Mouse (Mus musculus) limb, embryonic 12.5 days (tissue): ENCODE data around the gene Ssbp4. TPM values are rescaled to one million over a fixed set of nuclear protein-coding genes. Genes with fewer than 3 reads are reported as not detected.

Experiments used
- ATAC-seq: fragments of 200-750 bp; cut with Nextera tagmentation; 2 replicates; pipeline ENCODE4 v1.8.0; 2017; ENCODE audit warnings: low read depth, moderate TSS enrichment; ENCODE audit not compliant: insufficient number of reproducible peaks, insufficient read depth, low FRiP score, low TSS enrichment
- H3K27ac ChIP-seq: fragments of 300-500 bp; sonication (generic); 2 replicates; pipeline ENCODE4 v1.5.1; 2016; ENCODE audit warnings: mild to moderate bottlenecking, moderate library complexity
- H3K27me3 ChIP-seq: fragments of 300-500 bp; sonication (generic); 2 replicates; pipeline ENCODE4 v1.6.1; 2016; ENCODE audit warnings: mild to moderate bottlenecking, moderate library complexity
- H3K36me3 ChIP-seq: fragments of 300-500 bp; sonication (generic); 2 replicates; pipeline ENCODE4 v1.6.1; 2016; ENCODE audit warnings: mild to moderate bottlenecking, moderate library complexity
- H3K4me1 ChIP-seq: fragments of 300-500 bp; sonication (generic); replicated peaks from 2 replicates; pipeline ENCODE4 v1.6.1; 2016
- H3K4me2 ChIP-seq: fragments of 300-500 bp; sonication (generic); 2 replicates; pipeline ENCODE4 v1.6.1; 2016; ENCODE audit warnings: mild to moderate bottlenecking, moderate library complexity
- H3K4me3 ChIP-seq: fragments of 300-500 bp; sonication (generic); replicated peaks from 2 replicates; pipeline ENCODE4 v1.5.1; 2016; ENCODE audit warnings: mild to moderate bottlenecking
- H3K9ac ChIP-seq: fragments of 300-500 bp; sonication (generic); replicated peaks from 2 replicates; pipeline ENCODE4 v1.6.1; 2016; ENCODE audit warnings: mild to moderate bottlenecking, moderate library complexity
- H3K9me3 ChIP-seq: fragments of 300-500 bp; sonication (generic); 2 replicates; pipeline ENCODE4 v1.6.1; 2016; ENCODE audit warnings: mild to moderate bottlenecking, moderate library complexity
- WGBS: fragments of 180-500 bp; shearing (Covaris S2); methylation state at CpG from one replicate; pipeline ENCODE4 v1.1.7; 2016; 5-methylcytosine and 5-hydroxymethylcytosine counted together
- polyA plus RNA-seq: library from polyadenylated mRNA; unstranded; fragments of >200 nt; fragmentation: Nextera tagmentation; extraction: Ambion mirVana; gene quantifications from 2 replicates; pipeline ENCODE4 v1.2.1, GENCODE M21; 2016

Gene Ssbp4
- polyA plus RNA-seq, 1 experiment from 2014 or later: 137 TPM

DNA sequence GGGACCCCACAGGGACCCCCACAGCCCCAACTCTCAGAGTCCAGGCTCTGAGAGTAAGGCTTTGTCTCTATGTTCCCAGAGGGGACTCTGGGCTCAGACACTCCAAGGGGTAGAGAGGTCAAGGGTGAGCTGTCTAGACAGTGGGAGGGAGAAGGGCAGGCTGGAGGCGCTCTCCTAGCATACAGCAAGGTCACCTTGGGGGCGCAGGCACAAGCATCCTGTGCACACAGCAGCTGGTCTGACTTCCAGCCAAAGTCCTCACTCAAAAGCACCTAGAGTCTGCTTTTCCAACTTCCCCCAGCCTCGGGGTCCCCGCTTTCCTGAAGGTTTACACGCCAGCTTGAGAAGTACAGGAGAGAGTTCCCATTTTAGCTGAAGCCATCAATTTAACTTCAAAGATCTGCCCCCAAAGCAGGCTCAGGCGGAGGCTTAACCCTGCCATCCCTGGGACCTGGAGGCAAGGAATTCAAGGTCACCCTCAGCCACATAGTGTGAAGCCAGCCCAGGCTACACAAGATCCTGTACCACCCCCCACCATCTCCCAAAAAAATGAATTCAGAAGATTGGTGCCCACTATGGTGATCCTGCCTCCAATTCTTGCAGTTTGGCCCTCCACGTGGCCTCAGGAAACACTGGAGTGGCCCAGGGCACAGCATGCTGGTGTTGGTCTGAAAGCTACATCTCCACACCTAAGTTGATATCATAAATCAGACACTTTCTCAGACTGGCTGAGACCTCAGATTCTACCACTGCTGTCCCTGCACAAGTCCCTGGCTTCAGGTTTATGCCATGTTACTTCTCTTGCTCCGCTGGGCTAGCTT, 38.9 kb upstream of the Ssbp4 start:
- Histone ChIP-seq H3K4me1 (peaks cover 45% of the 10 kb centered on the region), H3K27ac (peak overlapping the region; percentile 80), H3K4me2 (no peak overlapping the region), H3K4me3 (no peak overlapping the region), H3K27me3 (no peaks in the 10 kb centered on the region), H3K9ac (peak overlapping the region; percentile 27; the same call in 1 of the 2 replicates), H3K9me3 (no peaks in the 10 kb centered on the region), H3K36me3 (peaks cover 41% of the 10 kb centered on the region)
- 35% methylated on average over 8 of the region's 8 CpGs for WGBS
- ATAC-seq: 0 out of 2 replicates have a peak, but pooled peaks have one; percentile 26

- Histone ChIP-seq H3K4me2 (no peak overlapping the region), H3K27me3 (no peaks in the 10 kb centered on the region), H3K9ac (no peak overlapping the region), H3K27ac (no peak overlapping the region), H3K36me3 (peaks cover 33% of the 10 kb centered on the region), H3K4me3 (no peak overlapping the region), H3K4me1 (peaks cover 42% of the 10 kb centered on the region), H3K9me3 (no peaks in the 10 kb centered on the region)
- ATAC-seq: no peak
These were observed 38.1 kb upstream of the Ssbp4 start for GRCm38 (mm10) chr8:70646775-70647174.

DNA sequence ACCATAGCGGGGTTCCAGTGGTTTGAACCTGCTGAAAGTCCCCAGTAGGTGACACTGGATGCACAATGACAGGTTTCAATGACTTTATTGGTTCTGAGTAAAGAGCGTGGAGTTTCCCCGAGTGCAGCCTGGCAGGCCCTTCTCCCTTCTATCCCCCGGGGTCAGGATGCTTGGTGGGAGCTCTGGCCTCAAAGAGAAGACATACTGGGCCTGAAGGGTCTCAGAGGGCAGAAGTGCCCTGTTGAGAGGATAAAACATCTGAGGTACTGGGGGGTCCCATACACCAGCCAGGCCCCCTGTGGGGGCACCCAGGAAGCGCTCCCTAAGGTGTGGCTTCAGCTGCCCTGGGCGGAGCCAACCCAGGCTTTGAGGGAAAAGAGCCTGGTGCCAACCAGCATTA, 37.7 kb upstream of the Ssbp4 start:
- Histone ChIP-seq H3K27ac (no peak overlapping the region; the same call in 1 of the 2 replicates), H3K4me3 (no peak overlapping the region), H3K9ac (no peak overlapping the region), H3K4me1 (peaks cover 42% of the 10 kb centered on the region), H3K27me3 (no peaks in the 10 kb centered on the region), H3K9me3 (no peaks in the 10 kb centered on the region), H3K36me3 (peaks cover 29% of the 10 kb centered on the region), H3K4me2 (no peak overlapping the region)
- 69% methylated on average over 6 of the region's 6 CpGs for WGBS
- no peak for ATAC-seq

- no peaks in the 10 kb centered on the region for H3K9me3 ChIP-seq
- H3K4me1 ChIP-seq: peaks cover 42% of the 10 kb centered on the region
- no peaks in the 10 kb centered on the region for H3K27me3 ChIP-seq
- no peak overlapping the region for H3K4me3 ChIP-seq
- no peak for ATAC-seq
- H3K36me3 ChIP-seq: peaks cover 22% of the 10 kb centered on the region
- 59% methylated on average over 17 of the region's 17 CpGs for WGBS
- H3K9ac ChIP-seq: no peak overlapping the region
- H3K27ac ChIP-seq: peak overlapping the region; percentile 50
- no peak overlapping the region for H3K4me2 ChIP-seq
These were observed 37.0 kb upstream of the Ssbp4 start for GRCm38 (mm10) chr8:70645501-70646224.

- Histone ChIP-seq H3K4me3 (no peak overlapping the region), H3K27me3 (no peaks in the 10 kb centered on the region), H3K9ac (no peak overlapping the region), H3K4me2 (no peak overlapping the region), H3K4me1 (peaks cover 36% of the 10 kb centered on the region), H3K9me3 (no peaks in the 10 kb centered on the region), H3K36me3 (peaks cover 6% of the 10 kb centered on the region; the same call in 1 of the 2 replicates), H3K27ac (no peak overlapping the region)
- 82% methylated on average over 2 of the region's 2 CpGs for WGBS
- ATAC-seq: no peak
These were observed 35.4 kb upstream of the Ssbp4 start for GRCm38 (mm10) chr8:70644065-70644464.

DNA sequence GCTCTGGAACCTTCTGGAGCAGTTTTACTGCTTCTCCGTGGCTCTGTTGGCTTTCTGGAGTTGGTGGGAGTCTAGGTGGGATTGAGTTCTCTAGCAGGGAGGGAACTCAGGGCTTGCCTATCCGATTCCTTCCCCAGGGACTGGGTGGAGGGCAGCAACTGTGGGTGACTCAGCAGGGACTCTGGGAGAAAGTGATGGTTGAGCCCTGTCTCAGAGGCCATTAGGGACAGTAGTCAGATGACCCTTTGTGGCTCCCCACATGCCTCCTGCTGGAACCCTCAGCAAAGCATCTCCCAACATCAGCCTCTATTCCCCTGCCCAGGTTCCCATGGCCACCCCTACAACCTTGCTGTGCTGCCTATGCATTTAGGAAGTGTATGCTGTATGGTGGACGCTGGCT, 34.3 kb upstream of the Ssbp4 start:
- Histone ChIP-seq H3K27me3 (no peaks in the 10 kb centered on the region), H3K4me1 (peaks cover 31% of the 10 kb centered on the region), H3K4me3 (no peak overlapping the region), H3K27ac (no peak overlapping the region), H3K4me2 (no peak overlapping the region), H3K9me3 (no peaks in the 10 kb centered on the region), H3K36me3 (no peaks in the 10 kb centered on the region), H3K9ac (no peak overlapping the region)
- no peak for ATAC-seq
- WGBS: 70% methylated on average over 3 of the region's 3 CpGs

DNA sequence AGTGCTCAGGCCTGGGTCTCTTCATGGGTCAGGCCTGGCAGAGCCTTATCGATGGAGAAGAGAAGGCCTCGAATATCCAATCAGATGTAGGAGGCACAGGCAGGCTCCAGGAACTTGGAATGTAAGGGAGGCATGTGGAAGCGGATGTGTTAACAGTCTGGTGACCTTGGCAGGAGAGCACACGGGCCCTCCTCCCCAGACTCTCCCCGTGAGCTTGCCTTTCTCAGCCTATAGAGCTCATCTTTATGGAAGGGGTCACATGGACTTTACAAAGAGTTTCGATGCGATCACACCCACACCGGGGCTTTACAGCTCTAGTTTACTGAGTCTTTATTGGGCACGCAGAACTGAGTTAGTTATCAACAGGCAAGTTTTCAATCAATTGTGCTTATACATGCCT, 30.1 kb upstream of the Ssbp4 start:
- H3K4me2 ChIP-seq: no peak overlapping the region
- H3K4me1 ChIP-seq: peaks cover 26% of the 10 kb centered on the region
- H3K36me3 ChIP-seq: no peaks in the 10 kb centered on the region
- no peak overlapping the region for H3K27ac ChIP-seq
- no peak overlapping the region for H3K4me3 ChIP-seq
- 67% methylated on average over 9 of the region's 9 CpGs for WGBS
- no peak for ATAC-seq
- H3K9me3 ChIP-seq: no peaks in the 10 kb centered on the region
- H3K27me3 ChIP-seq: no peaks in the 10 kb centered on the region
- H3K9ac ChIP-seq: no peak overlapping the region

DNA sequence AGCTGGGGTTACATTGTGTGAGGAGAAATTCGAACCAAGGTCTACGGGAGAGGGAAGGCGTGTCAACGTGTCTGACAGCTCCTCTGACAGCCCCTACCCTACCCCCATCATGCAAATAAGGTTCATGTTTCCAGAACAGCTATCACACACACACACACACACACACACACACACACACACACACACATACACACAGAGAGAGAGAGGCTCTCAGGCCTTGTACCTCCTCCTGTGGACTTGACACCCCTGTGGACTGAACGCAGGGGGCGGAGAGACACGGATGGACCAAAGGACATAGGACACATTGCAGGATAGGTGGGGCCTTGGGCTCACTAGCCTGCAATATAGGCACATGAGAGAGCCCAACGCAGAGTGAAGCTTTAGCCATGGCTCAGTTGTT, 28.2 kb upstream of the Ssbp4 start:
- H3K4me3 ChIP-seq: no peak overlapping the region
- H3K27me3 ChIP-seq: peaks cover 10% of the 10 kb centered on the region
- H3K9me3 ChIP-seq: no peaks in the 10 kb centered on the region
- H3K9ac ChIP-seq: no peak overlapping the region
- H3K4me2 ChIP-seq: no peak overlapping the region
- no peaks in the 10 kb centered on the region for H3K36me3 ChIP-seq
- peaks cover 27% of the 10 kb centered on the region for H3K4me1 ChIP-seq
- 55% methylated on average over 8 of the region's 8 CpGs for WGBS
- H3K27ac ChIP-seq: no peak overlapping the region
- ATAC-seq: no peak

DNA sequence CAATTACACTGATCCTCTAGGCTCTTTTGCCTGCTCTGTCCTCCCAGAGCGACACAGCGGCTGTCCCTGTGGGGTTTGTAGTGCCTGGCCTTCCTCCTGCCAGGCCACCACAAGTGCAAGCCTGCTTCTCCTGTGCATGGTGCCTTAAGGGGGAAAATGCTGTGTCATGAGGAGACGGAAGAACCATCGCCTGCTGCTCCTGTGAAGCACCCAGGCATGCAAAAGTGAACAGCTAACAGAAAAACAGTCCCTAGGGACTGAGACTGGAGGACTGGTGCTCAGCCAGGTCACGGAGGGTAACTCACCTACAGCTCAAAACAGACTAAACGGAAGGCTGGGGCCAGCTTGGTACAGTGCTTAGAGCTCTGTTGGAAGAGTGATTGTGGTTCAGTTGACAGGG, 26.9 kb upstream of the Ssbp4 start:
- no peaks in the 10 kb centered on the region for H3K9me3 ChIP-seq
- WGBS: 77% methylated on average over 6 of the region's 6 CpGs
- no peaks in the 10 kb centered on the region for H3K36me3 ChIP-seq
- H3K4me1 ChIP-seq: peaks cover 38% of the 10 kb centered on the region
- no peak for ATAC-seq
- H3K27me3 ChIP-seq: peaks cover 23% of the 10 kb centered on the region
- no peak overlapping the region for H3K9ac ChIP-seq
- H3K27ac ChIP-seq: no peak overlapping the region
- H3K4me2 ChIP-seq: no peak overlapping the region
- no peak overlapping the region for H3K4me3 ChIP-seq

- ATAC-seq: no peak
- WGBS: 67% methylated on average over 6 of the region's 6 CpGs
- Histone ChIP-seq H3K27me3 (peaks cover 23% of the 10 kb centered on the region), H3K9me3 (no peaks in the 10 kb centered on the region), H3K36me3 (no peaks in the 10 kb centered on the region), H3K27ac (no peak overlapping the region), H3K9ac (no peak overlapping the region), H3K4me2 (no peak overlapping the region), H3K4me3 (no peak overlapping the region), H3K4me1 (peaks cover 51% of the 10 kb centered on the region)
These were observed 25.4 kb upstream of the Ssbp4 start for GRCm38 (mm10) chr8:70634066-70634465.

DNA sequence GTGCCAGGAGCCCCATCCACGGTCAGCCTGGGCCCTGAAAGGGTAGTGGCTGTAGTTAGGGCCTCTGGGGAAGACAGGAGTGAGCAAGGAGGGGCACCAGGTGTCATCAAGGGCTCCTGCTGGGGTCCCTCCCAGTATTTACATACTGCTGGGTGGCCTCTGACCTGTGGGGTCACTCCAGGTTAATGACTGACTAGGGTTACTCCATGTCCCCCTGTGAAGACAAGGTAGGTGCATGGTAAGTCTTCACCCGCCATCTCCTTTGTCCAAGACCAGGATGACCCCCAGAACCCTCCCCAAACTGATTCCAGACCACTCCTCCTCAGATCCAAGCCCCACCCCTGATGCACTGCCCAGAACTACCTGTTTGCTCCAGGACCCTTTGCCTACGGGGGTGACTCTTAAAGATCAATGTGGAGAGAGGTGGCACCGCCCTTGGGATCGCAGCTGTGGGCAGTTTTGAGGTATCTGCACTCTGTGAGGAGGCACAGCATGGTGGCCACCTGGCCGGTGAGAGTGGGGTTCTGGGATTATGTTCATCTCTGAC, 23.7 kb upstream of the Ssbp4 start, which contains the start of gene Gdf15:
Gene Gdf15, minus strand, starts transcription at position 111 of the 547 bp plus-strand sequence.
- H3K4me2 ChIP-seq: no peak within 1 kb of the TSS
- WGBS: 68% methylated on average over 6 of the region's 6 CpGs

More for the DNA sequence above, 23.7 kb upstream of the Ssbp4 start, which contains the start of gene Gdf15:
- Histone ChIP-seq H3K9ac (peak within 1 kb of the TSS; percentile 23; the same call in 1 of the 2 replicates), H3K9me3 (no peaks in the 10 kb centered on the region), H3K27ac (no peak within 1 kb of the TSS), H3K4me3 (no peak within 1 kb of the TSS), H3K36me3 (no peaks in the 10 kb centered on the region), H3K4me1 (peaks cover 48% of the 10 kb centered on the region), H3K27me3 (peaks cover 23% of the 10 kb centered on the region)
- no peak for ATAC-seq
